Mouse (Mus musculus) activated CD4-positive, CD25-positive, alpha-beta regulatory T cell, adult 4 months (primary cell): ENCODE data around the gene Prkag2. TPM values are rescaled to one million over a fixed set of nuclear protein-coding genes. Genes with fewer than 3 reads are reported as not detected.

Experiments
- ATAC-seq: one replicate; pipeline ENCODE4 v1.8.0; 2017
- polyA plus RNA-seq, 2 experiments: library from polyadenylated mRNA; unstranded; fragments of 100-300 nt; shearing (Covaris generic); gene quantifications; one replicate each; pipeline ENCODE4 v1.2.1; 2017

The Prkag2 gene
- polyA plus RNA-seq, result 10 to 100 TPM; 26.2 to 26.8 TPM

- ATAC-seq, result peak; percentile 74
Observed at GRCm38 (mm10) chr5:25100516-25101125, at the start of gene Prkag2. Gene Prkag2 (minus strand): TSS chr5:25100642.

DNA sequence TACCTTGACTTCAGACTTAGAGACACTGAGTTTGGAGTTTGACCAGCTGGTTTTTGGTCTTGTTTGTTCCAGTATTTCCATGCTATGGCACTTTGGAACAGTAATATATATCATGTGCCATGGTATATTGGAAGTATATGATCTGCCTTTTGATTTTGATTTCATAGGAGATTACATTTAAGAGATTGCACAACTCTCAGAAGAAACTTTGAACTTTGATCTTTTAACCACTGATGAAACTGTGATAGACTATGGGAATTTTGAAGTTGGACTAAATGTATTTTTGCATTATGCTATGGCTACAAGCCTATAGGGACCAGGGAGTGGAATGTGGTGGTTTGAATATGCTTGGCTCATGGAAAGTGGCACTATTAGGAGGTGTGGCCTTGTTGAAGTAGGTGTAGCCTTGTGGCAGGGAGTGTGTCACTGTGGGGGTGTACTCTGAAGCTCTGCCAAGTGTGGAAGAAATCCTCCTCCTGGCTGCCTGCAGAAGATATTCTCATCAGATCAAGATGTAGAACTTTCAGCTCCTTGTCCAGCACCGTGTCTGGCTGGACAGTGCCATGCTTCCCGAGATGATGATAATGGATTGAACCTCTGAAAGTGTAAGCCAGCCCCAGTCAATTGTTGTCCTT, 49.0 kb upstream of the Prkag2 start:
- ATAC-seq, result no peak

- no peak for ATAC-seq
Observed at GRCm38 (mm10) chr5:25146705-25147104, 46.3 kb upstream of the Prkag2 start.

GRCm38 (mm10) chr5:25127865-25128264, 27.4 kb upstream of the Prkag2 start:
- ATAC-seq, result no peak

- no peak for ATAC-seq
Observed at GRCm38 (mm10) chr5:25125884-25126560, 25.6 kb upstream of the Prkag2 start.

- no peak for ATAC-seq
Observed at GRCm38 (mm10) chr5:25122534-25122933, 22.1 kb upstream of the Prkag2 start.

DNA sequence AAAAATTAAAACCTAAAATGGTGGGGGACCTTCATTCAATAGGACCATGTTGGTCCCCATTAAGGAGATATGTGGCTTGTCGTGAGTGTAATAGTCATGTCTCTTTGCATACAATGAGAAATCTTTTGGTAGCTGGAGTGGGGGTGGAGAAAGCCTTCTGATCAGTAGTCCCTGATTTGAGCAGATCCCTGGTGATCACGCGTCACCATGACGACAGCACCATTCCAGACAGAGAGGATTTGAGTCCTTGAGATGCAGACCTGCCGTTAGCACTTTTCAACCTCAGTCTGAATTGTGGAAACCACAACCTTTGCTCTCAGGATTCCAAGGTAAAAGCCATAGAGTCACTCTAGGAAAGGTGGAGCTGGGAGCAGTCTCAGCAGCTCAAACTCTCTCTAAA, 18.7 kb upstream of the Prkag2 start:
- no peak for ATAC-seq

DNA sequence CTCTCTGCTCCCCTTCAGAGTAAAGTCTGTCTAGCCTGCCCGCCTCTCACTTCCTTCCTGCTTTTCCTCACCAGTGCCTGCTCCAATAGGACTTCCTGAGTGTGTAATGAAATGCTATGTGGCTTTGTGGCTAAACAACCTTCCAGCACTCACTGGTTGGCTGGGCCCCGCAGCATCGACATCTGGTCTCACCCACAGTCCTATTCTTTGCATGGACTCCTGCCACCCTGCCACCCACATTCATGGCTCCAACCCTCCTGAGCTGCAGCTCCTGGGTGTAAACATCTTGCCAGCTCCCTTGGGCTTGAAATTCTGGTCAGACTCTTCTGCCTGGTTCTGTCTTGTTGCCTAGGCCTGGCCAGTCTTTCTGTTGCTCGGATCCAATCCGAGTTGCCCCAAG, 15.6 kb upstream of the Prkag2 start:
- no peak for ATAC-seq

GRCm38 (mm10) chr5:25115216-25115615, 14.8 kb upstream of the Prkag2 start:
- no peak for ATAC-seq

GRCm38 (mm10) chr5:25114110-25114509, 13.7 kb upstream of the Prkag2 start:
- no peak for ATAC-seq

GRCm38 (mm10) chr5:25110314-25110713, 9.9 kb upstream of the Prkag2 start:
- ATAC-seq, result no peak

DNA sequence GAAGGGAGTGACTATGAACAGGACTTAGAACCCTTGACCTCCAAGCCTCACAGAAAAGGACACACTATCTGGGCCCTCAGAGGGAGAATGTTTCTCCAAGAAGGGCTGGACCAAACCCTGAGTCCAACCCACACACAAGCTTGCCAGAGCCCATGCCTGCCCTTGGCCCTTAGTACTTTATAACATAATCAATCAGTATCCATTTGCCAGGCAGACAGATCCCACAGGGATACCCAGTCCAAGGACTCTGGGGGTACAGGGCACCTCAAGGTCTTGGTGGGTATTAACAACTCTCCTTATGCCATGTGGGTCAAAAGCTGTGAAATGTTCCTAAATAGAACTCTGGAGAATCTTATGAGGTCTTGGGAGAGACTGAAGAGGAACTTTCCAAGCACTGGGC, 5.3 kb upstream of the Prkag2 start:
- ATAC-seq, result no peak

- peak; percentile 47 for ATAC-seq
Observed at GRCm38 (mm10) chr5:25101126-25101523, 683 bp upstream of the Prkag2 start.

GRCm38 (mm10) chr5:25100157-25100515, 306 bp downstream of the Prkag2 start:
- ATAC-seq, result peak; percentile 7

DNA sequence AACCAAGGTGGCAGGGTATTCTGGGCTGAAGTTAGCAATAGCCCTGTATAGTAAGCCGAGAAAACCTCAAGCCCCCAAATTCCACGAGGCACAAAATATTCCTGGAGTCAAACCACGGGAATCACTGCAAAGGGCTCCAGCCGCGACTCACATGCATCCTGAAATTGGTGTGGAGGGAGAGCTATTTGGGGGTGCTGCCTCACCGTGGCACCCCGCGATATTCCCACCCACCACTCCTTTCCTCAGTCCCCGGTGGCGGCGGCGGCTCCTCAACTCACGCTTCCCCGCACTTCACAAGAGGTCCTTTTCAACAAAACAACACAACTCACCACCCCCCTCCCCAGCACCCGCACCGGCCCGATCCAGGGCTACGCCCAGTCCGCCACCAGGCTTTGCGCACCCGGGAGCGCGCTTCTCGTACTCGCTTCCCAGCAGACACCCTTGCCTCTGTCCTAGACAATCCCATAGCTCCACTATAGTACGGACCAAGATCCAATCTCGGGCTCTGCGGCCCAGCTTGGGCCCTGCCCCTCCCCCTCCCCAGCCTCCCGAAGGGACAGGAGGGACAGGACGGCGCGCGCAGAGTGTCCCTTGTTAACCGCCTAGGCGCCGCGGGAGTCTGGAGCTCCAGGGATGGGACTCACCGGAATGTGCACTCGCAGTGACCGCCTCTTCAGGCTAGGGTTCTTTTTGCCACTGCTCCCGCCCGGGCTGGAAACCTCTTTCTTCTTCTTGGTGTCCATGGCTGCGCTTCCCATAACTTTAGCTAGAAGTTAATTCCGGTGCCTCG, 880 bp downstream of the Prkag2 start:
- ATAC-seq, result no peak

GRCm38 (mm10) chr5:25097891-25098290, 2.6 kb downstream of the Prkag2 start:
- ATAC-seq, result no peak

- no peak for ATAC-seq
Observed at GRCm38 (mm10) chr5:25096431-25096830, 4.0 kb downstream of the Prkag2 start.

DNA sequence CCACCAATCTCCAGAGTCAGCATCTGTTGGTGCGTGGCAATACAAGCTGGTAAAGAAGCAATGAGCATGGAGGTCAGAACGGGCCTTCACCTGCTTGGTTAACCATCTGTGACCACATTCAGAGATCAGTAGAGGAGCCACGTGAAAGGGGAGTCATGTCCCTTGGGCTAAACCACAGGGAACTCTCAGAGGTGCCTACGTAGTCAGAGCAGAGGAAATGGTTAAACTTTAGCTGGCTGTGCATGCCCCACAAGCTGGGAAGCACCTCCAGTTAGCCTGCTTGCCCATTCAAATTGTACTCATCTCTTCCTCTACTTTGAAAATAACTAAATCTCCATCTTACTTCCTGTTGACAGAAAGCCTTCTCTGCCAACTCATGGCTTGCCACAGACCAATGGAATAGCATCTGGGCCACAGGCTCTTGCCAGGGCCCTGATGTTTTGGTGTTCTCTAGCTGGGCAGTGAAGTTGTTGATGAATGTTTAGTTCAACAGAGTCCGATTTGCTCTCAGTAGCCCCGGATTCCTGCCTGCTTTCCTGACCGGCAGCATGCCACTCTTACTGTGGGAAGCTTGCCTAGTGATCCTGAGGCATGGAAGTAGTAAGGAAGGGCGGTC, 7.7 kb downstream of the Prkag2 start:
- ATAC-seq, result no peak

DNA sequence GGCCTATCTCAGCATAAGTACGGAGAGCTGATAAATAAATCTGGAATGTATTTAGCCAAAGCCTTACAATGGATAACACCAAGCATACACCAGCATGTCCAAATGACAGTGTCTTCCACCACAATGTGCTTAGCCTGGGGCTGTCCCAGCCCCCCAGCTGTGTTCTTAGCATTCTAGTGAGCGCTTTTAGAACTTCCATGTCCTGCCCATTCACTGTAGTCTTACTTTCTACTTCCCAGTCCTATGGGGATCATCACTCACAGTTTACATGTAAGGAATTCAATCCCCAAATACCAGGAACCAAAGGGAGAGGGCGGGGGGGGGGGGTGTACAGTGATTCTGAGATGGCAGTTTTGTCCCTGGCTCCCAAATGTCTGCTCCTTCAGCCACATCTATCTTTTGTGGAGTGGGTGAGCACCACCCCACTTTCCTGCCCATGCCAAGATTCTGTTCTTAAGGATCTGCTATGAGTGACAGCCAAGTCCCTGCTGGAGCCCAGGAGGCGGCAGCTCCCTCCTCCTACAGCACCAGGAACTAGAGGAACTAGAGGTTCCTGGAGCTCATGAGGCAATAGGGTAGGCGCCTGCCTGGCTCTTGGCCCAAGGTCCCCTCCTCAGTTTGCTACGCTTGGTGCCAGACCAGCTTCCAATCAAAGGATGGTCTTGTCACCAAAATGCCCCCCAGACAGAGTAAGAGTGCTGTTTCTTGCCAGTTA, 11.0 kb downstream of the Prkag2 start:
- ATAC-seq, result no peak

GRCm38 (mm10) chr5:25088633-25089032, 11.8 kb downstream of the Prkag2 start:
- ATAC-seq, result no peak

DNA sequence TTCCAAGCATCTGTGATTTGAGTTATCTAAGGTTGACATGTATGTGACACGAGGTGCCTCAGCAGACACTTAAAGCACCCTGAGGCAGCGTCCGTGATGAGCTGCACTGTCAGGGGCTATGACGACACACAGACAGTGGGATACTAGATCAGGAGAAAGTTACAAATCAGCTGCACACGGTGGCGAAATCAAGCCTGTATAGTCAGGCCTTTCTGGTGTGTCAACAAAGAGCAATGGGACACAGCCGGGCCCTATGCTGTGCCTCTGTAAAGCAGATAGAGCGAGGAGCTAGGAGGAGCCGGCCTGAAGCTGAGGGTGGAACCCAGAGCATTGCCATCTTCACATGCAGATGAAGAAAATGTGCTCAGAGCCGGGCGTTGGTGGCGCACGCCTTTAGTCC, 12.3 kb downstream of the Prkag2 start:
- ATAC-seq, result no peak

- ATAC-seq, result no peak
Observed at GRCm38 (mm10) chr5:25087064-25087463, 13.4 kb downstream of the Prkag2 start.
